In the genomic region with DNA sequence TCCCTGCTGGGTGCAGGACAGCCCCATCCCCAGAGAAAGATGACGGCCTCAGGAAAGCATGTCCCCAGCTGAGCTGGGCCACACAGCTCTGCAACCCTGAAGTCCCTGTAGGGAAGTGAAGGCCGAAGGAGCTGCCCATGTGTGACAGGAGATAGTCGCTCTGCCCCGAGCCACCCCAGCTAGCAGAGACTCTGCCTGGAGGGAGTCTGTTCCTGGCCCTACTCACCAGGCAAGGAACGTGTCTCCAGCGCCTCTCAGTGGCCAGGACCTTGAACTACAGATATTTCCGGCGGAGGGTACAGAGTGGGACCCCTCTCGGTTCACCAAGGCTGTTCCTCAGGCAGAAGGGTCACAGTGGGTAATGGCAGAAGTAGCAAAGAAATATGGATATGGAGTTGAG, we compare ENCODE assay signal across 8 mouse cellular contexts. TPM values are rescaled to one million over a fixed set of nuclear protein-coding genes. Genes with fewer than 3 reads are reported as not detected.
A peak's percentile ranks its signal among the peaks of the same experiment; 100 is the strongest.
DNase-seq lines count a peak whose midpoint lies in the region.

No protein-coding gene starts in this region.

- intact Hi-C loops in heart, postnatal 14 days (cut with DNase I), result loop anchor here (5.0 kb wide), 1 partner anchor 125 kb away; no protein-coding TSS in a partner anchor

- peak; percentile 22 to 35 for DNase-seq in cerebellum, adult 18-20 months
- no peak for DNase-seq in cerebellum, adult 11 months
- DNase-seq in MN1 (ENCODE audit: low spot score), result peak; percentile 65
- peak; percentile 85 for DNase-seq in embryo, embryonic 10 days (ENCODE audit: low spot score)
- DNase-seq in heart, postnatal 14 days, result peak; percentile 78 to 83
- DNase-seq in layer of hippocampus, postnatal 14 days (ENCODE audit: low spot score in 2 of 2), result peak; percentile 44 to 52
- DNase-seq in lung, postnatal 4 days, result peak; percentile 84 to 86
- DNase-seq in spleen, postnatal 14 days (ENCODE audit: low spot score in 2 of 2), result peak; percentile 28 to 56

RNA-seq across cellular contexts. Expression of gene Ptpn1, which starts 39.9 kb away (rescaled TPM):
- 10 to 100 TPM; 24.0 to 27.8 TPM for total RNA-seq in heart, postnatal 14 days (2021)
- 10 to 100 TPM; 65.4 to 67.7 TPM for total RNA-seq in layer of hippocampus, postnatal 14 days (2021)
